Mouse (Mus musculus) inflammation-experienced regulatory T-cells, adult 6 months (primary cell): ENCODE measurements around the gene Nlrp3. TPM values are rescaled to one million over a fixed set of nuclear protein-coding genes. Genes with fewer than 3 reads are reported as not detected.

Experiments used
- ATAC-seq: one replicate; pipeline ENCODE4 v1.8.0; 2017
- polyA plus RNA-seq, 3 experiments: library from polyadenylated mRNA; unstranded; fragments of 100-300 nt; shearing (Covaris generic); gene quantifications; one replicate each; pipeline ENCODE4 v1.2.1; 2017

The Nlrp3 gene
- not detected for polyA plus RNA-seq

DNA sequence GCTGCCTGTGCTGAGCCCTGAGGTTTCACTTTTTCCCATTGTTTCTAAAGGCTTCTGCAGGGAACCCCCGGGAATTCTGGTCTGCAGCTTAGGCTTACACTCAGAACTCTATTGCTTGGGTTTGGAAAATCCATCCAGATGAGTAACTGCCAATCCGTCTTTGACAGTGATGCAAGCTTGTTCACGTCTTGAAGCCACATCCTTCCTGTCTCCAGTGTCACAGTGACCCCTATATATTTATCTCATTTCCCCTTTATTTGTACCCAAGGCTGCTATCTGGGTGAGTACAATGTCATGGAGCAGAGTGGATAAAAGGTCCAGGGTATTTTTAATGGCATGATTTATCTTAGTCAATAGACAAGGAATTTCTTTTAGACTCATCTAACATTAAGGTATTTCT is at the start of gene Nlrp3:
TSS of gene Nlrp3 (plus strand) at position 245 of the 400 bp plus-strand sequence.
- no peak for ATAC-seq

DNA sequence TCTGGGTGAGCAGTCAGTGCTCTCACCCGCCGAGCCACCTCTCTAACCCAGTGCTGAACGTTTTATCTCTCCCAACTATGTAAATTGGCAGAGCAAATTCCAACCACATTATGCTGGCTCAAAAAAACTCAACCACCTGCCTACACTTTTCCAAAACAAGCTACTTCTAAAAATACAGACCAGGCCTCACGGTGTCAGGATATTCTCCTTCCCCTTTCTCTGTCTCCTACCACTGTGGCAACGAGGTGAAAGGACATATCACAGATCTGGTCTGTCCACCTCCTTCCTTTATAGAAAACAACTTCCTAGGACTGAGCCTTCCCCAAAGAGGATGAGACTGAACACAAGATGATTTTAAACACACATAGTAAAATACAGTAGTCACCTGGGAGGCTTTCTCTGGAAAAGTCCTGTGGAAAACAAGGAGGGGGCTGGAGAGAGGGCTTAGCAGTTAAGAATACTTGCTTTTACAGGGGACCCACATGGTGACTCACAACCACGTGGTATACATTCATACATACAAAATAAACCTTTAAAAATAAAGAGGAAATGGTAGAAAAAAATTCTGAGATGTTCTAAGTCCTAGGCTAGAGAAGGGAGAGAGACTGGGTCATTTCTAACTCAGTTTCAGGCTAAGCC is 44.6 kb upstream of the Nlrp3 start:
- no peak for ATAC-seq

DNA sequence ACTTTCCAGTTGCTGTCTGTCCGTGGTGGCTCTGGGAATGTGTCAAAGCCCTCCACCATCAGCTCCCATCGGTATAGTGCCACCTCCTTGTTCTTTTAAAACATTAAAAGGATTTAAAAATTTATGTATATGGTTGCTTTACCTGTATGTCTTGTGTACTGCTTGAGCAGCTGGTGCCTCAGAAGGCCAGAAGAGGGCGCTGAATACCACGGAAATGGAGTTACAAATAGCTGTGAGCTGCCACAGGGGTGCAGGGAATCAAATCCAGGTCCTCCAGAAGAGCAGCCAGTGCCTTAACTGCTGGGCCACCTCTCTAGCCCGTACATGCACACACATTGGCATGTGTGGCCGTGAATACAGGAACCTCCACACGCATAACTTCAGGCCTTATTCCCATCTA is 43.6 kb upstream of the Nlrp3 start:
- ATAC-seq, result no peak

DNA sequence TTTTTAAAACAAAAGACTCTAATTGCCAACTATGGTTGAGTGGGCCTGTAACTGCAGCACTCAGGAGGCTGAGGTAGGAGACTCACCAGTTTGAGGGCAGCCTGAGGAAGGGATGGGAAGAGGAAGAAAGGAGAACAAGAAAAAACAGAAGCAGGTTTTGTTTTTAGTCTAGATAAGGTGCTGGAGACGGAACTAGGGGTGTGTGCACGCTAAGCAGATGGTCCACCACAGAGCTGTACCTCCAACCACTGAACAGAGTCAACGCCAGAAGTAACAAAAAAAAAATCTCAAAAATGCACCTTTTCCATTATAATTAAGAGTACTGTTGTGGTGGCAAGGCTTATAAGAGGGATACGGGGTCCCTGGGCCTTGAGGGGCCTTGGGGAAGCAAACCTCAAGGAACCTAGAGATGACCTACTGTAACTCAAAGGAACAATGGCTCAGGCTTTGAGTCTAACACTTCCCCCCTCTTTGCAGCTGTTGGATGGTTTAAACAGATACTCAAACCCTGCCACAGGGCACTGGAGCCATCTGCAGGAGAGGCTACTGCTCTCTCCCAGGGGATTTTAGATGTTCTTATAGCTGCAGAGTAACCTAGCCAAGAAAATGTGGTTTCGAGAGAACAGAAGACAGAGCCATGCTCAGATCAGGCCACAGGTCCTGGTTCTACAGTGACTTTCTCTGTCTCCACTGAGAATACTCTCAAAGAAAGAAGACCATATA is 39.2 kb upstream of the Nlrp3 start:
- no peak for ATAC-seq

DNA sequence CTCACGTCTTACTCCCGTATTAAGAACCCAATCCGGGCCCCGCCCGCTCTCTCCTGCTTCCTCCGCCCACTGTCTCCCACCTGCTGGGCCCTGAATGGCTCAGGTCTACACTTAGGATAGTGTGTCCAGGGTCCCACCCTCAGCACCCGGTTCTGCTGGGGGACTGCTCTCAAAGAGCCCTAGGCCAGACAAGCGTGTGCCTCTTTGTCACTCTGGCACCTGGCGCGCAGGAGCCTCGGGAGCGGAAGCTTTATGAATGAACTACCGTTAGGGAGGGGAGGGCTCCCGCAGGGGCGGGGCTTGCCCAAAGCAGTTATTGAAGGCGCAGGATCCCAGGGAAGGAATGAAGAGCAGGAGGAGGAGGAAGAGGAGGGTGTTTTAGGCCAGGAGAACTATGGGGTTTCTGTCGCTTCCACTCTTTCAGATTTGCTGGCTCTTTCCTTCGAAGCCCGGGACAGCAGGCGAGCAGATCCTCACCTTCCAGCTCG is 36.0 kb upstream of the Nlrp3 start:
- peak; percentile 53 for ATAC-seq

DNA sequence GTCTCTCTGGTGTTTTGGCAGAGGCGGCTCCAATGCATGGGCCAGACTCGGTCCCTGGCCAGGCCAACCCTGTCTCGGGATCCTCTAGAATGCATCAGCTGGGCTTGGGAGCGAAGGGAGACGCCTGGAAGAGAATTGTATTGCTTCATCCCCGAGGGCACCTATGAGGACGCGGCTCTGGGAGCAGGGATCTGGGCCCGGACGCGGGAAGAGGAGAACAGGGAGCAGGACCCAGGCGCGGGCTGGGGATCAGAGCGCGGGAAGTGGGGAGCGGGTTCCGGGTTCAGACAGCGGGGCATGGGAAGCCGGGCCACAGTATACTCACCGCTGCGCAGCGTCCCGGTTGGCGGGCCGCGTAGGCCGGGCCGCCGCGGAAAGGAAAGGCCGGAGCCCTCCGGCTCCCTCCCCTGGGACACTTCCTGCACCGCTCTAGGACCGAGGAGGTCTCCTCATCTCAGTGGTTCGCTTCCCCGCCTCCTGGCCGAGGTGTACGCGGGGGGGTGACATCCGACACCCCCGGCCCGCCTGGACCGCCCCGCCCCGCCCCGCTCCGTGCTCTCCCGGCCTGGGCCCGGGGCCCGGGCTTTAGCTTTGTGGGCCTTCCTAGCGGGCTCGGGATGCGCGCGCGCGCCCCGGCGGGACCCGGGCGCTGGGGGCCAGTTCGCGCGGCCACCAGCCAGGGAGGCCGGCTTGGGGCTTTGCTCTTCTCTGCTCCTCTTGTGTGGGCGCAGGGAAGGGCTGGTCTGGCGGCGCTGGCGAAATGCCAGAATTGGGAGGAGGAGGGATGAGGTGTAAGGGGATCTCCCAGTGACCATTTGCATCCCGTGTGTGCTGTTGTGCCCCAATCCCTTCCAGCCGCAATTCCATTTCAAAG is 35.3 kb upstream of the Nlrp3 start:
- ATAC-seq, result peak; percentile 86

DNA sequence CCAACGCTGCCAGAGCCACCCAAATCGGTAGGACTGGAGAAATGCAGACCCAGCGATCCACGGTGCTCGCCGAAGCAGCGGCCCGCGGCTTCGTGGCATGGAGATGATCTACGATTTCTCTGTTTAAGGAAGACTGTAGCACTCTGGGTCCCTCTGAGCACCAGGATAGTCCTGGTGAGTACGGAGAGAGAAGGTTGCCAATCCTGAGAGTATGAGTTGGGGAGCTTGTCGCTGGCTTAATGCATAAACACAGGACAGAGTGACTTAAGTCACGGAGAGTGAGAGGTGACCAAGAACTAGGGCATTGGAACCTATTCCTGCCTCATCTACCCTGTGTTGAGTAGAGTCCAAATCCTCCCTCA is 34.7 kb upstream of the Nlrp3 start:
- ATAC-seq, result no peak

DNA sequence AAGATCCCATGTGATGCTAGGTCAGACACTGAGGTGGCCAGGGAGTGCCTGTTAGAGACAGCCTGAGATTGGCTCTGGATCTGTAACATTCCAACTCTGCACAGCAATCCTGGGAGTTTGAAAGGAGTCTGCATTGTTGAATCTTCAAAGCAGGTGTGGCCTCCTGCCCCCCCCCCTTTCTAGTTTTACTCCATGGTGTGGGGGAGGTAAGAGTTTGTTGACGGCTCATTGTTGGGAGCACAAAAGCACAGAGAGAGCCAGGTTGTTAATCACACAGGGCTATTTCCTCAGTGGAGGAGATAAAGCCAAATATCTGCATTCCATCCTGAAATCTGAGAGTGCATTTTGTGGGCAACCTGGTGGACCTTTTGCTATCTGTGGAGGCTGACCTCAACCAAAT is 29.8 kb upstream of the Nlrp3 start:
- no peak for ATAC-seq

DNA sequence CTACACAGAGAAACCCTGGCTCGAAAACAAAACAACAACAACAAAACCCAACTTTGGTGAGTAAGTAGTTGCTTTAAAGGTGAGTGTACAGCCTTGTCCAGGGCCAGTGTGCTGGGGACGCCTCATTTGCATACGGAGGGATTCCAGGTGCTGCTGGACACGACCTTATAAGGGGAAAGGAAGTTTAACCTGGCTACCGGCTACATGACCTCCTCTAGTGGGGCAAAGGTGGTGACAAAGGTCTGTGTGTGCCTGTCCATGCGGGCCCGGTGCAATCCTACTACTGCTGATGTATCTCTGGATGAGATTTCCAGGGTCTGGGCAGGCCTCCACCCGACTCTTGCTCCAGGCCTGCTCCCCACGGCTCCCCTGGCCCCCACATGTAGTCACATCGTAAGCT is 28.6 kb upstream of the Nlrp3 start:
- no peak for ATAC-seq

DNA sequence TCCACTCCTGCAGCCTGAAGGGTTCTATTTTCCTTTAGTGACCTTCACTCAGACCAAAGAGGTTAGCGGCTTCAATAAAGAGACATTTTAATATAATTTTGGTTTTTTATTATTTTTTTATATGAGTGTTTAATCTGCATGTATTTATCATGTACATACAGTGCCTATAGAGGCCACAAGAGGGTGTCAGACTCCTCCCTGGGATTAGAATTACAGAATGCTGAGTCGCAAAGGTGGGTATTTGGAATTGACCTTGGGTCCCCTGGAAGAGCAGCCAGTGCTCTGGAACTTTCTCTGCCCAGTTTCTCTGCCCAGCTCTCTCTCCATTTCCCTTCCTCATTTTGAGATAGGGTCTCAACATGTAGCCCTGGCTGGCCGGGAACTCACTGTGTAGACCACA is 27.8 kb upstream of the Nlrp3 start:
- no peak for ATAC-seq

DNA sequence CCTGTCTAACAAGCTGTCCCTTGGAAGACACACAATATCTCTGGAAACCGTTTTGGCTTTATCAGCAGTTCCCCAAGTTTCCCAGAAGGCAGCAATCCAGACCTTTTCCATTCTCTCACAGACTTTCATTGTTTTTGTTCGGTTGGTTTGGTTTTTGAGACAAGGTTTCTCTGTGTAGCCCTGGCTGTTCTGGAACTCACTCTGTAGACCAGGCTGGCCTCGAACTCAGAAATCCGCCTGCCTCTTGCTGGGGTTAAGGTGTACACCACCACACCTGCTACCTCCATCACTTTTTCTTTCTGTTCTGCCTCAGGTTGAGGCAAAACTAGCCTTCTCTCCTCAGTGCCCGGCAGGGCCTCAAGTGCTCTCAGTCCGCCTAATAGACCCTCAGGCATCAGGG is 27.0 kb upstream of the Nlrp3 start:
- ATAC-seq, result no peak

DNA sequence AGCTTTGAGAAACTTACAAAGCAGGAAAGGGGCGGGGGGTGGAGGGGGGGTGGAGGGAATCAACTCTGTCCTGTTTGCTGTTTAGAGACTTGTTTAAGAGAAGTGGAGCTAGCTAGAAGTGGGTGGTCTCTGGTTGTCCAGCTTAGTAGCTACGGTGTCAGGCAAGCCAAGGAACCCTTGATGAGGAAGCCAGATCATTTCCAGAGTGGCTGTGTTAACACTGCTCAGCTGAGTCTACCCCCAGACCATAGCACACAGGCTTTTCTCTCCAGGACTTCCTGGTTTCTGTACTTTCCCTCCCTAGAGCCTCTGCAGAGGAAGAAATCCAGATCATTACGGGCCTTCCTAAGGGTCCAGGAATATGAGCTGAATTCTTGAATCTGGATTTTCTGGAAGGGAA is 26.6 kb upstream of the Nlrp3 start:
- ATAC-seq, result no peak

DNA sequence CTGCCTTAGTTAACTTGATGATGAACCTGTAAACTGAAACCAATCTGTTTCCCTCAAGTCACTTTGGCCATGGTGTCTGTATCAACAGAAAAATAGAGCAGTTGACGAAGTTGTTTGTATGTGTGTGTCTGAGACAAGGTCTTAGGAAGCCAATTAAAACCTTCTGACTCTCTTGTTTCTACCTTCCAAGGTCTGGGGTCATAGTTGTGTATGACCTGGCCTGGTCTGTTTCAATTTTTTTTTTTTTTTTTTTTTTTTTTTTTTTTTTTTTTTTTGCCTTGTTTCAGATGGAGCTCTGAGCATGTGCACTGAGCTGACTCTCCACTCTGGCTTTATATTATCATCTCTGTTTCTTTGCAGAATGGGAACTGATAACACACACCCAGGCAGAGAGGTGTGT is 23.9 kb upstream of the Nlrp3 start:
- ATAC-seq, result no peak

DNA sequence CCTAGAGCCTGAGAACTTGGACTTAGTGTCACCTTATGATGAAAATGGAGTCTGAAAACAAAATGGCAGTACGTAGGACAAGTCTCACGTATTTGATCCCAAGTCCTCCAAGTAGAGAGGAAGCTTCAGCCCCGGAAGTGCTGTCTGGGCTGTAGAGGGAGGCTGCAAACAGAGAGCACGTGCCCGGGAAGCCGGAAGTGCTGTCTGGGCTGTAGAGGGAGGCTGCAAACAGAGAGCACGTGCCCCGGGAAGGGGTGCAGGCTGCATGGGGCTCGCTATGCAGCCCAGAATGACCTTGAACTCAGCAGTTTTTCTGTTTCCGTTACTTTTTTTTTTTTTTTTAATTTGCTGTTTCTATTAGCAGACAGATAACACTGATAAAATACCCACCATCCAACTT is 23.1 kb upstream of the Nlrp3 start:
- no peak for ATAC-seq

DNA sequence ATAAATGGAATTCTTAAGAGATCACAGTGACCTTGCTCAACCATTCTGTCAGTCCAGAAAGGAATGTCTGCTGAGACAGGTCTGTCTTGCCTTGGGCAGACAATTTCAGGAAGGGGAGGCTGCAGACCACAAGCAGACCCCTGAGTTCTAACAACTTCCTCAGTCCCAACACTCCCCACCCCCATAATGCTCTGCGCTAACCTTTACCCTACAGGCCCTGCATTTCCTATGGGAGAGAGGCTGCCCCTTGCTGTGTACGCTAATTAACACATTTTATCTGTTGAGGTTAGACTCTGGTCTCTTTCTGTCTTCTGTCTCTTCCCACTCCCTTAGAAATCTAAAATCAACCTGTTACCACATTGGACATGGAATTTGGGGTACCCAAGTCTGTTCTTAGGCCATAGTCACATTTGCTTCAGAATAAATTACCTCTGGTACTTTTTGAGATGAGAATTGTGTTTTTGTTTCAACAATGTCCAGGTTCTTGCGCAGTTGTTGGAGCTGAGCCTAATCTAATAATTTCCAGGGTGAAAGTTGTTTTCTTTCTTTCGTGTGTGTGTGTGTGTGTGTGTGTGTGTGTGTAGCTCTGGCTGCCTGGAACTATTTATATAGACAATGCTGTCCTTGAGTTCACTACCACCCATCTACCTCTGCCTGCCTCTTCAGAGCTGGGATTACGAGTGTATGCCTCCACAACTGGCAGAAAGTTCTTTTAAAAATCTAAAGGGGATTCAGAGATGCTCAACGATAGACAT is 21.4 kb upstream of the Nlrp3 start:
- ATAC-seq, result no peak

DNA sequence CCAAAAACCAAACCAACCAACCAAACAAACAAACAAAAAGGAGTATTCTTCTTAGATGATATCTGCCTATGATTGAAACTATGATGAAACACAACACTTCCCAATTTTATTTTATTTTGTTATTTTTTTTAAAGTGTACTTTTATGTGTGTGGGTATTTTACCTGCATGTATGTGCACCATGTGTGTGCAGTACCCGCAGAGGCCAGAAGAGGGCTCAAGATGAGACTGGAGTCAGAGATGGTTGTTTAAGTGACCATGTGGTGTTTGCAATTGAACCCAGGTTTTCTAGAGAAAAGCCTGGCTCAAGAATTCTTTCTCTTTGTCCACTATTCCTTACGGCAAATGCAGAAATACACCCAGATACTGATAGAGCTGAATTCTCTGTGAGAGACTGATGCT is 17.2 kb upstream of the Nlrp3 start:
- ATAC-seq, result no peak

DNA sequence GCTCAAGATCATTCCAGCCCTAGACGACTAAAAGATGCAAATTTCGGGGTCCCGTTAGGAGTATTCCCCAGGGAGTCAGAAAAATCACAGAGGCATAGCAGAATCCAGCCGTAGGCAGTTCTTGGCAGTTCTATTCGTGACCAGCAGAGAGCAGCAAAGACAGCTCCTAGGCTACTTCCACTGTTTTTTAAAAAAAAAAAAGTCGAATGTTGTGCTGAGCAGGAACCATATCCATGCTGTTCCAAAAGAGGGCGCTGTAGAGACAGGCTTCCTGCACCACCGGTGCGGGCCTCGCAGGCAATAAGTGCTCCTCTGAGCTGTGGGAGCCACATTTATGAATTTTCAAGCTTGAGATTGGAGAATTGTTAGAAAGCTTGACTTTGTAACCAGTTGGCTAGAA is 16.1 kb upstream of the Nlrp3 start:
- peak; percentile 67 for ATAC-seq

DNA sequence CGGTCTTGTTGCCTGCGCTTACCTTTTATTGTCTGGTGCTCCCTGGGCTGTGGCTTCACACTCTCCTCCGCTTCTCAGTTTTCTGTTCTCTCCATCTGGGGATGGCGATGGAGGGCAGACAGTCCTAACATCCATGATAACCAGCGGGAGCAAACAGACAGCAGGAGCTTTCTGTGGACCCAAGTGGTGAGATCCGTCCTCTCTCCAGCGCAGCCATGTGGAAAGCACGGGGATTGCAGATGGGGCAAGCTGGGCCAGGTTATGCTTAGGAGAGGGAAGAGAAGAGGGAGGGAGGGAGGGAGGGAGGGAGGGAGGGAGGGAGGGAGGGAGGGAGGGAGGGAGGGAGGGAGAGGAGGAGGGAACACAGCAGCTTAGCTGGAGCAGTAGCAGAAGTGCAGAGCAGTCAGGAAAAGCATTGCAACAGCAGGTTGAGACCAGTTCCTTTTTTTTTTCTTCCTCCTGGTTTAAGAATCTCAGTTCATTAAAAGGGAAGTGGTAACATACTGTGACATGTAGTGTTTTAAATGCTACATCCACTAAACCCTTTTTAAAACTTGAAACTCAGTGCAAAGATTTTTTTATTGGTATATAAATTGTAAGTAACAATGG is 14.8 kb upstream of the Nlrp3 start, which contains the start of gene Zkscan17:
TSS of gene Zkscan17 (minus strand) at position 280 of the 609 bp plus-strand sequence.
- no peak for ATAC-seq

DNA sequence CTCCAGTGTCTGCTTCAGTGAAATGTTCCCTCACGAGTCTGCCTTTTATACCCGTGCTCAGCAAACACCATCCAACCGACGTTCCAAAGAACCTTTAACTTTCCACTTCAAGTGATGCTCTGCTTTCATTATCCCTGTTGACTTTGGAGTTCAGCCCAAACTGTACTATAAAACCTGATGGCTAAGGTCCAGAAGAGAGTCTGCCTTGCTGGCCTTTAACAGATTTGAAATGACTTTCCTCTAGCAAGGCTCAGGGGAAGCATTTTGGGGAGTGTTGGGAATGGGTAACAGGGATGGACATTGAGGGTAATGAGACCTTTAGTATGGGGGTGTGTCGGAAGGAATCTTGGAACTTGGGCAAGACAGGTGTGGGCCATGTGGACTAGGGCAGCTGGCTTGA is 11.1 kb upstream of the Nlrp3 start:
- no peak for ATAC-seq

DNA sequence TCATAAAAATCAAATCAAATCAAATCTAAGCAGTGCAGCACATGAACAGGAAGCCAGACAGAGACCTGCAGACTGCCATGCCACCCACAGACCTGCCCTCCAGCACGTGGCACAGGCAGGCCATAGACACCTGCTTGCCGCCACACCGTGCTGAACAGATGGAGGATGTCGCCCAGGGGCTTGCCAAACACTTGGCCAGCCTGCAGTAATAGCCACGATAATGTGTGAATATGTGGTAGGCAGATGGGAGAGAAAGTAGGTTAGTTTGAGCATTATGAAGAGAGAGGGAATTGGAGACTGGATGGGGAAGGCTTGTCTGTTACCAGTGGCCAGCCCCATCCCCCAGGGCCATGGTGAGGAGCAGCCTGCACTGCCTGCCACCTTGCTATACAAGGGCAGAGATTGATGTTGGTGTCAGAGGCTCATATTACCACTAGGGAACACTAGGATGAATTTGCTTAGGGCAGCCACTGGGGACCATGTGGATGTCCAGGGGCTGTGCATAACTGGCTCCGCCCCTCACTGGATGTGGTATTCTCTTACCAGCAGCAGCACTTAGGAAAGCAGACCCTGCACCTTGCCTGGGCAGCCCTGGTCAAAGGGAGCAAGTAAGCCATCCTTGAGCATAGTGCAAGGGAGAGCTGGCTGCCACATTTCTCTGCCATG is 10.4 kb upstream of the Nlrp3 start:
- no peak for ATAC-seq

DNA sequence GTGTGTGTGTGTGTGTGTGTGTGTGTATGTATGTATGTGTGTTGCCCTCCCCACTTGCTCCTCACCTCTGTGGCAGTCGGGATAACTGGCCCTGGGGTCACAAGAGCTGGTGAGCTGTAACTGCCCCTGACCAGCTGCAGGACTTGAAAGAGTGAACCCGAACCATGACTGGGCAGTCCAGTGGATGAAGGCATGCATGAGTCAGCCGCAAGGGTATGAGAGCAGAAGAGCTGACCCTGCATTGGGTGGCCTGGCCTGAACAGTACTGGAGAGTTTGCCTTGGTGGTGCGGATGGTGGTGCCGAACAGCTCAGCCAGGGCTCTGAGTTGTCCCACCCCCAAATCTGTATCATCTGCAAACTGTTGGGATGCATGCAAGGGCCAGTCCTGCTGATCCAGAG is 9.8 kb upstream of the Nlrp3 start:
- no peak for ATAC-seq
